19 mouse cellular contexts compared by ENCODE assay signal in the genomic region with DNA sequence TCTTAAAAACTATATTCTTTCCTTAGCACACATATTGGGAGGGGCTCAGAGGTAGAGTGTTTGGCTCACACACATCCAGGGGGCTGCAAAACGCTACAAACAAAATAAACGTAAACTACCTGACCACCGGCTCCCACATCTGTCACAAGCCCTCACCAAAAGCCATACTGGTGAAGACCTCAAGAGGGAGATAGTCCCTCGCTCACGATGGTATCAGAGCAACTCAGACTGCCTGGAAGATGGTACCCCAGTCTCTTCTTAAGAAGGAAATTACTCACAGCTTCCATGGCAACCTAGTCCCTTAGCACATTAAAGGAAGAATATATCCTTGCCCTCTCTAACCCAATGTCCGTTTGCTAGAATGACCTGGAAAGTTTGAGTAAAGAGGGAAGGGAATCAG. TPM values are rescaled to one million over a fixed set of nuclear protein-coding genes. Genes with fewer than 3 reads are reported as not detected.
DNase-seq lines count a peak whose midpoint lies in the region; ATAC-seq and TF ChIP-seq lines count a peak whose summit lies in the region.
"Had no signal": no experiment of that assay in that cellular context is flagged by ENCODE, and none has a peak within 500 bp of the region (broad histone marks: within the 10 kb centered on the region; RNA-seq: fewer than 3 reads in every experiment).

No protein-coding gene starts in this region.

- no peak overlapping the region for H3K27ac ChIP-seq in forebrain, postnatal 0 days (ENCODE audit: low read depth, low read length)
- no peak overlapping the region for H3K27ac ChIP-seq in forebrain, embryonic 13.5 days
- no peak overlapping the region for H3K27ac ChIP-seq in midbrain, postnatal 0 days (ENCODE audit: low read depth, low read length)
- H3K27ac ChIP-seq in midbrain, embryonic 13.5 days, result no peak overlapping the region
- no peak overlapping the region for H3K27ac ChIP-seq in hindbrain, embryonic 16.5 days (ENCODE audit: low read depth, low read length)
- H3K27ac ChIP-seq: embryonic facial prominence, embryonic 13.5 days; forebrain, embryonic 12.5 days had no signal

- peak; percentile 19; the same call in 1 of the 2 replicates for TF ChIP-seq CTCF in forebrain, postnatal 0 days (IDR thresholded peaks at IDR 0.05; ENCODE audit: low read depth)
- peak; percentile 34 for TF ChIP-seq CTCF in midbrain, postnatal 0 days (IDR thresholded peaks at IDR 0.05)

- 78% methylated on average over 6 of the region's 6 CpGs for WGBS in forebrain, postnatal 0 days
- 81% methylated on average over 6 of the region's 6 CpGs for WGBS in forebrain, embryonic 13.5 days
- 68% methylated on average over 6 of the region's 6 CpGs for WGBS in midbrain, postnatal 0 days
- 71% methylated on average over 6 of the region's 6 CpGs for WGBS in midbrain, embryonic 13.5 days
- 73% methylated on average over 6 of the region's 6 CpGs for WGBS in hindbrain, embryonic 16.5 days

- H3K9ac ChIP-seq in forebrain, postnatal 0 days, result no peak overlapping the region
- no peak overlapping the region for H3K9ac ChIP-seq in forebrain, embryonic 13.5 days
- H3K9ac ChIP-seq in midbrain, postnatal 0 days (replicated peaks; ENCODE audit: low read length, poor library complexity, severe bottlenecking), result no peak overlapping the region
- H3K9ac ChIP-seq in midbrain, embryonic 13.5 days (replicated peaks), result no peak overlapping the region
- no peak overlapping the region for H3K9ac ChIP-seq in hindbrain, embryonic 16.5 days (ENCODE audit: low read depth, low read length)
- H3K9ac ChIP-seq: embryonic facial prominence, embryonic 13.5 days; forebrain, embryonic 12.5 days had no signal

- no peaks in the 10 kb centered on the region for H3K9me3 ChIP-seq in forebrain, postnatal 0 days (ENCODE audit: low read length)
- H3K9me3 ChIP-seq in forebrain, embryonic 13.5 days (replicated peaks), result no peaks in the 10 kb centered on the region
- H3K9me3 ChIP-seq in midbrain, postnatal 0 days (ENCODE audit: low read length), result no peaks in the 10 kb centered on the region
- no peaks in the 10 kb centered on the region for H3K9me3 ChIP-seq in midbrain, embryonic 13.5 days
- H3K9me3 ChIP-seq in hindbrain, embryonic 16.5 days (ENCODE audit: control insufficient read depth, low read length), result no peaks in the 10 kb centered on the region
- H3K9me3 ChIP-seq: embryonic facial prominence, embryonic 13.5 days; forebrain, embryonic 12.5 days had no signal

- no peaks in the 10 kb centered on the region for H3K36me3 ChIP-seq in forebrain, postnatal 0 days (ENCODE audit: insufficient read depth)
- no peaks in the 10 kb centered on the region for H3K36me3 ChIP-seq in forebrain, embryonic 13.5 days (ENCODE audit: poor library complexity, severe bottlenecking)
- H3K36me3 ChIP-seq in midbrain, postnatal 0 days (ENCODE audit: insufficient read depth, low read length), result no peaks in the 10 kb centered on the region
- H3K36me3 ChIP-seq in midbrain, embryonic 13.5 days, result no peaks in the 10 kb centered on the region
- no peaks in the 10 kb centered on the region for H3K36me3 ChIP-seq in hindbrain, embryonic 16.5 days (ENCODE audit: control insufficient read depth, insufficient read depth, low read length)
- H3K36me3 ChIP-seq: embryonic facial prominence, embryonic 13.5 days; forebrain, embryonic 12.5 days had no signal

- DNase-seq in forebrain, postnatal 0 days, result no peak
- peak; percentile 5 for DNase-seq in midbrain, postnatal 0 days (ENCODE audit: low spot score)
- DNase-seq in thymus, postnatal 14 days, result peak; percentile 38
- no peak for DNase-seq in adrenal gland, adult 8-10 months
- DNase-seq: adrenal gland, postnatal 36 days; cerebellum, adult 18-20 months; gastrocnemius, postnatal 36 days; heart, postnatal 10 days; kidney, postnatal 4 days; right cerebral cortex, postnatal 4 days had no signal

- no peaks in the 10 kb centered on the region for H3K4me1 ChIP-seq in forebrain, postnatal 0 days (ENCODE audit: insufficient read depth)
- no peaks in the 10 kb centered on the region for H3K4me1 ChIP-seq in forebrain, embryonic 13.5 days
- H3K4me1 ChIP-seq in midbrain, postnatal 0 days (ENCODE audit: insufficient read depth, low read length), result no peaks in the 10 kb centered on the region
- H3K4me1 ChIP-seq in midbrain, embryonic 13.5 days (replicated peaks), result no peaks in the 10 kb centered on the region
- no peaks in the 10 kb centered on the region for H3K4me1 ChIP-seq in hindbrain, embryonic 16.5 days (ENCODE audit: control insufficient read depth, insufficient read depth, low read depth, low read length)
- H3K4me1 ChIP-seq: forebrain, embryonic 12.5 days had no signal

- no peak overlapping the region for H3K4me2 ChIP-seq in forebrain, postnatal 0 days (ENCODE audit: low read depth)
- H3K4me2 ChIP-seq in forebrain, embryonic 13.5 days, result no peak overlapping the region
- H3K4me2 ChIP-seq in midbrain, postnatal 0 days (ENCODE audit: low read depth, low read length, poor library complexity, severe bottlenecking), result no peak overlapping the region
- no peak overlapping the region for H3K4me2 ChIP-seq in midbrain, embryonic 13.5 days (replicated peaks)
- H3K4me2 ChIP-seq in hindbrain, embryonic 16.5 days (ENCODE audit: low read length), result no peak overlapping the region
- H3K4me2 ChIP-seq: forebrain, embryonic 12.5 days had no signal

- no peak overlapping the region for H3K4me3 ChIP-seq in forebrain, postnatal 0 days (ENCODE audit: low read depth, low read length)
- no peak overlapping the region for H3K4me3 ChIP-seq in forebrain, embryonic 13.5 days
- no peak overlapping the region for H3K4me3 ChIP-seq in midbrain, postnatal 0 days (ENCODE audit: low read depth, low read length)
- no peak overlapping the region for H3K4me3 ChIP-seq in midbrain, embryonic 13.5 days (replicated peaks)
- H3K4me3 ChIP-seq in hindbrain, embryonic 16.5 days (ENCODE audit: low read length), result no peak overlapping the region
- H3K4me3 ChIP-seq: forebrain, embryonic 12.5 days had no signal

- no peaks in the 10 kb centered on the region for H3K27me3 ChIP-seq in forebrain, postnatal 0 days (ENCODE audit: insufficient read depth, low read length)
- H3K27me3 ChIP-seq in forebrain, embryonic 13.5 days, result no peaks in the 10 kb centered on the region
- no peaks in the 10 kb centered on the region for H3K27me3 ChIP-seq in midbrain, postnatal 0 days (ENCODE audit: insufficient read depth, low read length)
- H3K27me3 ChIP-seq in midbrain, embryonic 13.5 days, result no peaks in the 10 kb centered on the region
- H3K27me3 ChIP-seq in hindbrain, embryonic 16.5 days (replicated peaks; ENCODE audit: control insufficient read depth, insufficient read depth, low read length), result no peaks in the 10 kb centered on the region

- ATAC-seq in forebrain, postnatal 0 days, result no peak
- no peak for ATAC-seq in forebrain, embryonic 13.5 days
- ATAC-seq in midbrain, postnatal 0 days (ENCODE audit: low FRiP score), result no peak
- no peak for ATAC-seq in midbrain, embryonic 13.5 days
- peak; percentile 67 for ATAC-seq in granulocyte monocyte progenitor cell, adult 5-6 weeks (replicated peaks; ENCODE audit: poor library complexity, severe bottlenecking)
- ATAC-seq in hindbrain, embryonic 16.5 days, result no peak
- ATAC-seq: intestine, embryonic 16.5 days; midbrain, embryonic 16.5 days; Patski had no signal

RNA-seq across cellular contexts. Expression of a gene that starts 1.4 kb away (rescaled TPM):
- 0.77 TPM in 1 of 2 replicates, not detected in the other for total RNA-seq in forebrain, postnatal 0 days (2014; rRNA removed)
- polyA plus RNA-seq in forebrain, postnatal 0 days (2015; fragmentation: Nextera tagmentation; extraction: Ambion mirVana), result 0.65 and 1.3 TPM in 2 replicates
- polyA plus RNA-seq in forebrain, embryonic 13.5 days (2015; fragmentation: Nextera tagmentation; extraction: Ambion mirVana), result 0.38 and 0.53 TPM in 2 replicates
- 0.28 and 3.1 TPM in 2 replicates for total RNA-seq in midbrain, postnatal 0 days (2014; rRNA removed)
- polyA plus RNA-seq in midbrain, postnatal 0 days (2015; fragmentation: Nextera tagmentation; extraction: Ambion mirVana), result 0.83 and 1.3 TPM in 2 replicates
- polyA plus RNA-seq in midbrain, embryonic 13.5 days (2015; fragmentation: Nextera tagmentation; extraction: Ambion mirVana), result 0.85 and 1.6 TPM in 2 replicates
- 18.5 and 22.2 TPM in 2 replicates for total RNA-seq in granulocyte monocyte progenitor cell, adult 5-6 weeks (2014; fragmentation: Nextera tagmentation)
- 30.5 and 31.1 TPM in 2 replicates for total RNA-seq in granulocyte monocyte progenitor cell, adult 5-6 weeks (2017)
- total RNA-seq in adrenal gland, adult 8-10 months (2022), result 1 to 10 TPM in 2 of 4 experiments, under 1 TPM in 2; 0.38 to 2.4 (median 1.1) TPM
- polyA plus RNA-seq in hindbrain, embryonic 16.5 days (2015; fragmentation: Nextera tagmentation; extraction: Ambion mirVana), result 1.2 and 1.3 TPM in 2 replicates
- total RNA-seq: gastrocnemius, postnatal 36 days had no signal
- polyA plus RNA-seq: Patski had no signal

RNA-seq across cellular contexts. Expression of a gene that starts 58.5 kb away (rescaled TPM):
- total RNA-seq in forebrain, postnatal 0 days (2014; rRNA removed), result 5.5 and 6.9 TPM in 2 replicates
- polyA plus RNA-seq in forebrain, postnatal 0 days (2015; fragmentation: Nextera tagmentation; extraction: Ambion mirVana), result 3.4 and 4.0 TPM in 2 replicates
- polyA plus RNA-seq in forebrain, embryonic 13.5 days (2015; fragmentation: Nextera tagmentation; extraction: Ambion mirVana), result 2.2 and 2.6 TPM in 2 replicates
- 4.8 and 5.5 TPM in 2 replicates for total RNA-seq in midbrain, postnatal 0 days (2014; rRNA removed)
- 3.9 and 4.2 TPM in 2 replicates for polyA plus RNA-seq in midbrain, postnatal 0 days (2015; fragmentation: Nextera tagmentation; extraction: Ambion mirVana)
- polyA plus RNA-seq in midbrain, embryonic 13.5 days (2015; fragmentation: Nextera tagmentation; extraction: Ambion mirVana), result 3.5 and 4.4 TPM in 2 replicates
- not detected in 2 replicates for total RNA-seq in granulocyte monocyte progenitor cell, adult 5-6 weeks (2014; fragmentation: Nextera tagmentation)
- not detected in 2 replicates for total RNA-seq in granulocyte monocyte progenitor cell, adult 5-6 weeks (2017)
- total RNA-seq in adrenal gland, adult 8-10 months (2022), result 1 to 10 TPM; 3.3 to 6.3 (median 5.7) TPM
- polyA plus RNA-seq in hindbrain, embryonic 16.5 days (2015; fragmentation: Nextera tagmentation; extraction: Ambion mirVana), result 6.3 and 6.9 TPM in 2 replicates

Comparison
In these comparisons a context has a peak if more than half of its experiments do, and no peak if none do; other contexts are left out.
1. DNase-seq: peak in midbrain, postnatal 0 days (single experiment) and thymus, postnatal 14 days (single experiment); none in forebrain, postnatal 0 days (single experiment) and adrenal gland, adult 8-10 months (single experiment).